Mouse (Mus musculus) gastrocnemius, postnatal 25 days (tissue): ENCODE results near the gene Btbd3. TPM values are rescaled to one million over a fixed set of nuclear protein-coding genes. Genes with fewer than 3 reads are reported as not detected.

Experiments
- DNase-seq: peaks from one replicate; pipeline ENCODE4 v3.0.0; 2022
- total RNA-seq, 2 experiments: library from RNA; stranded (reverse); gene quantifications; 1 replicate in 1 of 2; 2 replicates in 1 of 2; pipeline ENCODE4 v1.2.3; 2021

The Btbd3 gene
- total RNA-seq, 2 experiments from 2014 or later: 10.1 TPM

DNA sequence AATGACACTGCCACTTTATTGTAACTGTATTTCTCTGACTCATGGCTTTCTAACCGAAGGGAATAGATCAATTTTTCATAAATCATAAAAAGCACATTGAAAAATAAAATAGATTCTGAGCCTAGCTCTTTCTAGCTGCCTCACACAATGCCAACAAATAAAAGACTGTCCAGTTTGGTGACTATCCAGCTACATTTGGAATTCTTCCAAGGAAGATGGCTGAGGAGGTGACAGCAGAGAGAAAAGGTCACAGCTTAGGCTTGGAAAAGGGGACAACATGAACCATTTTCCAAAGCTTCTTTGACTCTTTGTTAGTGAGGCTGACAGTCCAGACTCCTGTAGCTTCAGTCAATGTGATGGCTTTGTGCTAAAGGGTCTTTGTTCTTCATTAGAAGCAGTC is 132.2 kb downstream of the Btbd3 start:
- DNase-seq: no peak

GRCm38 (mm10) chr2:138403046-138403445 is 146.7 kb downstream of the Btbd3 start:
- DNase-seq: no peak

GRCm38 (mm10) chr2:138405753-138406528 is 149.6 kb downstream of the Btbd3 start:
- DNase-seq: no peak

DNA sequence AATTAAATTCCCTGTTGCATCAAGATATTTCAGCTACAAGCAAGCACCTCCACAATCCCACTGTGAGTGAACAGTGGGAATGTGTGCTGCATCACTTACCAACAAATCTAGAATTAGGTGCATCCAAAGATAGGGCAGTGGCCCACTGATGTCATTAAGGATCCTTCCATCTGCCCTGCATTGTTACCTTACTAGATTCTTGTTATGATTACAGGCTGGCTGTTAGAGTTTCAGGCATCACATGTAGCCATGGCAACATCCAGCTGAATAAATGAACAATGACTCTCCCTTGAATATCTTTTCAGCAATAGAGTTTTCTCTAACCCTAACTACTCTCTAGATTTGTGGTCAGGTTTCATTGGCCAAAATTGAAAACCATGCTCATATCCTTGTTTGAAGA is 150.3 kb downstream of the Btbd3 start:
- DNase-seq: no peak

DNA sequence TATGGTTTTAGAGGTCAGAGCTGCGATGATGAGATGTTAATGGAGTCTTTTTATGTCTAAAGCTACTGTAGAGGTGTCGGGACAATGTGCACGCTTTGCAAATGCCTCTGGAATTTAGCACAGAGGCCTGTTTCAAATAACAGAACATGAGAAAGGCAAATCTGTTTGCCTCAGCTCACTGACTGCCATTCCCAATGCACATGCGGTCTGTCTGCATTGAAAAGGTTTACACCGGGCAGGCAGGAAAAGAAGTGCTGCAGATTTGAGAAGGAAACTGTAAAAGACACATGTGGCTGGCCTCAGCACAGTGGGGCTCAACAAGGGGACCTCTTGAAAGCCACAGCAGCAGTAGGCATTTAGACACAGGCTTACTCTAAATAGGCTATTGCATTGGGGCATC is 156.2 kb downstream of the Btbd3 start:
- no peak for DNase-seq

DNA sequence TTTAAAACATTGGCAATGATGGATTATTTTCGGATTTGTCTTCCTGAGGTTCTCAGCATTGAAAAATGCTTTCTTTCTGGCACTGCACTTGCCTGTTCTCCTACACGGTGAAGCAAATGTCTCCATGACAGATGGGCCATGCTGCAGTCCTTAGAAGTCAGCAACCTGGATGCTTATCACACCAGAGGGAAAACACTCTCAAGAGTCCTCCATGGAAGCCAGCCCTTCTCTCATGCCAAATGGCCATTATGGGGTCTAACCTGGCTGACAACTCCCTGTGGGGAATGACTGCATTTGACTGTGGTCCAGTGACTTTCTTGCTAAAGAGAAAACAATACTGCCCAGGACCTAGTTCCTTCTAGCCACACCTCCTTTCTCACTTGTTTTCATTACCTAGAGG is 166.0 kb downstream of the Btbd3 start:
- DNase-seq: no peak

DNA sequence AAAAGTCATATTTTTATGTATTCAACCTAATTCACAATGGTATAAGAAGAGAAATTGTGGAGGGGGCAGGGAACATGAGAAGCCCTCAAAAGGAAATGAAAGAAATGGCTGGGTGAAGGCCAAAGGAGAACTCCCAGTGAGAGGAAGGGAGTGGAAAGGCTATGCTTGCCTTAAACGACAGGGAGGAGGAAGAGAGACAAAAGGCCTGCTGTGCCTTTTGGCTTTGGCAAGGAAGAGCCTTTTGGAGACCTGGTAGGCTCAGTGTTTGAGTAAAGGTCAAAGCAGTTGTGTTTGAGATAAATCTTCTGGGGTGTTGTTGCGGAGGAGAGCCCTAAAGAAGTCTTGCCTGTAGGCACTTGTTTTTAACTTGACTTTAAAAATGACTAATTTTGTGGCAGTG is 175.6 kb downstream of the Btbd3 start:
- DNase-seq: no peak

GRCm38 (mm10) chr2:138446466-138446865 is 190.1 kb downstream of the Btbd3 start:
- no peak for DNase-seq

DNA sequence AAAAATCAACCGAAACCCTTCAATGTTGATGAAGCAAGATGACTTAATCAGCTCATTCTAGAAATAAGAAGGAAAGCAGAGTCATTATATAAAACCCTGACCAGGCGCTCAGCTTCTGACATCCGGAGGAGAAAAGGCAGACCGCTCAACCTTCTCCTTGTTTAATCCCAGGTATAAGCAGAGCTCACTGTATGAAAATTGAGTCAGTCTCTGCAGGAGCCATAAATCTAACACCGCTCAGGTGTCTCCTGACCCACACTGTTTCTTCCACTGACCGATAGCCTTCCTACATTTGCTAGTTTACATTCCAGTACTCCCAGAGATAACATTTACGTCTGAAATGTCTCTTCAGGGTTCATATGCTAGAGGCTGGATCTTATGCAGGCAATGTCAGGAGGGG is 190.6 kb downstream of the Btbd3 start:
- no peak for DNase-seq

GRCm38 (mm10) chr2:138447681-138448080 is 191.3 kb downstream of the Btbd3 start:
- DNase-seq: no peak

DNA sequence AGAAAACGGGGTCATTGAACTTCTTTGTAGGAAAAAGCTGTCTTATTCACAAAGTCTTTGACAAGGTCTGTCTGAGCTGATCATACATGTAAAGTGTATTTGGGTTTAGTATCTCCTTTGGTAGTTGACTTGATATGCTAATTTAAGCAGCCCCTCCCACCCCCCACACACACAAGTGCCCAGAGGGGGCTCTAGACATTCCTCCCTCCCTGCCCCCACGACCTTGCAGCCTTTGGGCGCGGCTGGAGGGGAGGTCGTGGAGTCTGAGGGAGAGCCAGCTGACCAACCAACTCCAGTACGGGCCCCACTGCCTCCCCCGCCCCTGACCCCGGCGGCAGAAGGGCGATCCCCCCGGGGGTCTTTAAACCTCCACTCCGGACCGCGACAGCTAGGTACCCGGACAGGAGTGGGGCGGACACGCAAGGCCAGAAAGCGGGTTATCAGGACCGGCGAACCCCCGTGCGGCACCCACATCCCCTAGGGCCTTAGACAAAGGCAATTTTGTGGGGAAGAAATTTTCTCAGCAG is 211.7 kb downstream of the Btbd3 start:
- no peak for DNase-seq

DNA sequence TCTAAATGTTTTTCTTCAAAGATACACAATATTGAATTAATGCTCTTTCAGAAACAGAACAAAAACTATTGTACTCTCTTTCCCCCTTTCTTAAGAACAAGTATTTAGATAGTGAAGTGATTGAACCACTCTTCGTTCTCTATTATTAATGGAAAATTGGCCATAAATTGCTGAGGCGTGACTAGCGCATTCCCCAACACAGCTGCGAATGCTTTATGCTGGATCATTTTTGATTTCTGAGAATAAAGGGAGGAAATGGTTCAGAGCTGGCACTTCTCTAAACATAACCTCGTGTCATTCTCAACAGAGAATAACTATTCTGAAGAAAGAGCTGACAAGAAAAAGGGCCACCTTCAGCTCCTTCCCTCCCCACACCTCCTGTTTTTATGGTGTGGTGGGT is 217.0 kb downstream of the Btbd3 start:
- no peak for DNase-seq

DNA sequence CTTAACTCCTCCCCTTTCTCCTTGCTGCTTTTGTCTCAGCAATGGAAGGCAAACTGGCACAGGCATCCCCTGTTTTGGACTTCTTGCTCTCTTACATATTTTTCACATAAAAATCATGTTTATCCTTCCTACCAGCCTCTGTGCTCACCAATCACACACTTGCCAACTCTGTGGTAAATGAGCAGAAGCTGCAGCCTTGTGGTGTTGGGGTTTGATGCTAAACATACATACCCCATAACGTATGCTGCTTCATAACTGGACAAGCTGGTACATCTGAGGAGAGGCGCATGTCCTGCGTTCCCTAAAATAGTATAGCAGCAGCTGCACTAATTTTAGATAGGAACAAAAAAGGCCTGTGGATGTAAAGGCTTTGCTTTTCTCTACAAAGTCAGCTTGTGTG is 220.1 kb downstream of the Btbd3 start:
- DNase-seq: no peak

GRCm38 (mm10) chr2:138477278-138477677 is 220.9 kb downstream of the Btbd3 start:
- DNase-seq: no peak

DNA sequence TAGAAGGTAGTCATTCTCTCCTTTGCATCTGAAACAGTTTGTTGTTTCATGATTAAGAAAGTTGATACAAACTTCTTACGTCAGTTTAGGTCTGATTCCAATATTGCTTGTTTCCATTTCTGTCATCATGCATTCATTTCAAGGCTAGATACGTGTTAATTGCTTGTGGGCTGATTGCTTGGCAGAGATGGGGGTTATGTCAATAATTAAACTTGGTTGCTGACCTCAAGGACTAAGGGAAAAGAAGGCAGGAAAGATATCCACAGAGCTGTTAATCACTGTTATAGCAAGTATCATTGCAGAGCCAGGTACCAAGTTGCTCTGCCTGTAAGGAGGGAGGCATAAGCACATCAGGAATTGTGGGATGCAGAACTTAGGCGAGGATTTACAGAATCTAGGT is 226.2 kb downstream of the Btbd3 start:
- no peak for DNase-seq

- no peak for DNase-seq
Measured at GRCm38 (mm10) chr2:138484871-138485270, 228.5 kb downstream of the Btbd3 start.

DNA sequence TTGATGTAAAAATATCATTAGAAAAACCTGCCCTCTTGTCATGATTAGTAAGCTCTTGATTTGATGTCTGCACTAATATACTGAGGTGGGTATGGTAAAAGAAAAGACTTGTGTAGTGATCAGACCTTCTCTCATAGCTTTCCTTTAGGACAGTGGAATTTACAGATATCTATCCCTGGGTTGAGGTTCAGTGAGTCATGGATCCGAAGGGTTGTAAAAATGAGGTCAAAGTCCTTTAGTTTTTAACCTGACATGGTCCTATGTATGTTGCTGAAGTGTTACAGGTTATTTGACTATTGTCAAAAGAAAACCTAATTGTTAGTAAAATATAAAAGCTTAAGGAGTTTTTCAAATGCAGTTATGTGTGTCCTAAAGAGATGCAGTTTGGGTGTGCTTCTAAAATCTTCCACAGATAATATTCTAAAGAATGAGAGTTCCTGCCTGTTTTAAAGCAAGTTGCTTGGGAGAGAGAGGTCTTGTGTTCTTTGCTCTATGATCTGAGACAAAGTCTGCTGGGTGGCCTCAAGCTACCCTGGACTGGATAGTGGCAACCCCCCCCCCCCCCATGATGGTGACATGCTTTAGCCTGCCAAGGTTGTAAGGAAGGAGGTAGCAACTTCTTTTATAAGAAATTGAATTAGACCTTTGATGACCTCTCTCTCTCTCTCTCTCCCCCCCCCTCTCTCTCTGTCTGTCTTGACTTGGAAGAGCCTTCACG is 234.5 kb downstream of the Btbd3 start:
- DNase-seq: no peak

- no peak for DNase-seq
Measured at GRCm38 (mm10) chr2:138492176-138492575, 235.8 kb downstream of the Btbd3 start.

- no peak for DNase-seq
Measured at GRCm38 (mm10) chr2:138503866-138504380, 247.6 kb downstream of the Btbd3 start.

GRCm38 (mm10) chr2:138515531-138515930 is 259.2 kb downstream of the Btbd3 start:
- no peak for DNase-seq

DNA sequence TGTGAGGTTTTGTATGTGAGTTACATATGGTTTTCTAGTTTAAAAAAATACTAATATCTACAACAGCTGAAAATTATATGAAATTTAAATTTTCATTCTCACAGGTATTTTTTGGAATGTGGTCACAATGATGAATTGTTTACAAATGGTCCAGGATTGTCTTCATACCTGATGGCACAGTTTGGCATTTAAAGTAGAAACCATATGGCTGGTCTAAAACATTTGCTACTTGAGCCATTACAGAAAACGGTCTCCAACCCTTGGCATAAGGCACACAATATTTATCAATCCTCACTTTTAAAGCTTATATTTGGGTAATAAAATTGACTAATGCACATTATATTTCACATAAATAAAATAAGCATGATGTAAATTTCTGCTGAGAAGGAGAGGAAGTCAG is 272.1 kb downstream of the Btbd3 start:
- no peak for DNase-seq

- DNase-seq: no peak
Measured at GRCm38 (mm10) chr2:138531160-138531967, 275.0 kb downstream of the Btbd3 start.

GRCm38 (mm10) chr2:138531992-138532391 is 275.6 kb downstream of the Btbd3 start:
- DNase-seq: no peak
